Mouse (Mus musculus): ENCODE measurements around the gene Iqck. TPM values are rescaled to one million over a fixed set of nuclear protein-coding genes. Genes with fewer than 3 reads are reported as not detected.

The Iqck gene
- polyA plus RNA-seq, 1 experiment from 2014 or later: 2.3 TPM

- H3K4me3 ChIP-seq: no peak overlapping the region
- H3K4me1 ChIP-seq: peaks cover 13% of the 10 kb centered on the region
- H3K9me3 ChIP-seq: no peaks in the 10 kb centered on the region
- H3K27me3 ChIP-seq: no peaks in the 10 kb centered on the region
- 87% methylated on average over 3 of the region's 3 CpGs for WGBS
- H3K4me2 ChIP-seq (replicated peaks): no peak overlapping the region
- no peaks in the 10 kb centered on the region for H3K36me3 ChIP-seq
- no peak overlapping the region for H3K27ac ChIP-seq
- no peak overlapping the region for H3K9ac ChIP-seq
- no peak for ATAC-seq (ENCODE audit: low FRiP score, low read depth)
These were observed 70.0 kb downstream of the Iqck start for GRCm38 (mm10) chr7:118925547-118925946.

- no peaks in the 10 kb centered on the region for H3K9me3 ChIP-seq
- no peak for ATAC-seq (ENCODE audit: low FRiP score, low read depth)
- H3K27ac ChIP-seq: no peak overlapping the region
- 84% methylated on average over 6 of the region's 6 CpGs for WGBS
- H3K4me1 ChIP-seq: peaks cover 17% of the 10 kb centered on the region
- H3K4me2 ChIP-seq (replicated peaks): no peak overlapping the region
- no peaks in the 10 kb centered on the region for H3K27me3 ChIP-seq
- no peak overlapping the region for H3K4me3 ChIP-seq
- no peak overlapping the region for H3K9ac ChIP-seq
- H3K36me3 ChIP-seq: no peaks in the 10 kb centered on the region
These were observed 71.1 kb downstream of the Iqck start for GRCm38 (mm10) chr7:118926516-118927260.

DNA sequence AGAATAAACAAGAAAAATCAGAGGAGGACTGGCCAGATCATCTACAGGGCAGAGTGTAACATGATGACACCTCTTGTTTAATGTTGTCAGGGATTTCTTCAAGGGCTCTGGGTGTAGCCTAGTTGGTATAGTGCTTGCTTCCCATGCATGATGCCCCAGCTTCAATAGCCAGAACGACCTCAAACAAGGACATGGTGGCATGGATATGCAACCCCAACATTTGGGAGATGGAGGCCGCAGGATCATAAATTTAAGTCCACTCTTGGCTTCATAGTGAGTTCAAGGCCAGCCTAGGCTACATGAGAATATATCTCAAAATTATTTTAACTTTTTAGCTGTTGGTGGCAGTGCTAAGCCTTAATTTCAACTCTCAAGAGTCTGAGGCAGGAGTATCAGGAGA lies 71.7 kb downstream of the Iqck start:
- Histone ChIP-seq H3K4me2 (replicated peaks) (no peak overlapping the region), H3K27me3 (no peaks in the 10 kb centered on the region), H3K9ac (no peak overlapping the region), H3K9me3 (no peaks in the 10 kb centered on the region), H3K4me1 (peaks cover 17% of the 10 kb centered on the region), H3K4me3 (no peak overlapping the region), H3K36me3 (no peaks in the 10 kb centered on the region), H3K27ac (no peak overlapping the region)
- ATAC-seq (ENCODE audit: low FRiP score, low read depth): no peak
- 87% methylated on average over 2 of the region's 2 CpGs for WGBS

DNA sequence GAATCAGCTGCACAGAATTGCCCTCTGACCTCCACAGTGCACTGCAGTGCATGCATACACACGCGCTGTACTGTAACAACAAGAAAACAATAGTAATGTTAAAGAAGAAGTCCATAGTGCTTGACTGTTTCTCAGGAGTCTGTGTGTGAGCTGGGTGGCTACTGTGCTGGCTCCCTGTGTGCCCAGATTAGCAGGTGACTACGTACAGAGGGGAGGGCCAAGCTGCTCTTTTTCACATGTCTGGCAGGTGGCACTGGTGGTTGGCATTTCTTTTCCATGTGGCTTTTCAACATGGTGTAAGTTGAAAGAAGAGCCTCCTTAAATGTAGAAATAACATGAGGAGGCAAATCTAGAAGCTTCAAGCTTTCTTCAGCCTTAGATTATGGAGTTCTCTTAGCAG lies 72.8 kb downstream of the Iqck start:
- 91% methylated on average over 3 of the region's 3 CpGs for WGBS
- H3K36me3 ChIP-seq: no peaks in the 10 kb centered on the region
- H3K27me3 ChIP-seq: no peaks in the 10 kb centered on the region
- H3K9me3 ChIP-seq: no peaks in the 10 kb centered on the region
- no peak overlapping the region for H3K4me2 ChIP-seq (replicated peaks)
- peaks cover 17% of the 10 kb centered on the region for H3K4me1 ChIP-seq
- H3K4me3 ChIP-seq: no peak overlapping the region
- ATAC-seq (ENCODE audit: low FRiP score, low read depth): no peak
- H3K9ac ChIP-seq: no peak overlapping the region
- H3K27ac ChIP-seq: no peak overlapping the region

- ATAC-seq (ENCODE audit: low FRiP score, low read depth): no peak
- Histone ChIP-seq H3K4me2 (replicated peaks) (no peak overlapping the region), H3K4me1 (peaks cover 17% of the 10 kb centered on the region), H3K27me3 (no peaks in the 10 kb centered on the region), H3K36me3 (no peaks in the 10 kb centered on the region), H3K9ac (no peak overlapping the region), H3K27ac (no peak overlapping the region), H3K4me3 (no peak overlapping the region), H3K9me3 (no peaks in the 10 kb centered on the region)
- WGBS: 61% methylated on average over 8 of the region's 8 CpGs
These were observed 73.4 kb downstream of the Iqck start for GRCm38 (mm10) chr7:118928916-118929315.

- H3K27ac ChIP-seq: no peak overlapping the region
- WGBS: 24% methylated on average over 15 of the region's 16 CpGs
- no peak overlapping the region for H3K4me3 ChIP-seq
- H3K4me1 ChIP-seq: peaks cover 17% of the 10 kb centered on the region
- H3K9me3 ChIP-seq: no peaks in the 10 kb centered on the region
- H3K4me2 ChIP-seq (replicated peaks): no peak overlapping the region
- H3K9ac ChIP-seq: no peak overlapping the region
- H3K27me3 ChIP-seq: no peaks in the 10 kb centered on the region
- H3K36me3 ChIP-seq: no peaks in the 10 kb centered on the region
- peak; percentile 34; the same call in 1 of the 2 replicates for ATAC-seq (ENCODE audit: low FRiP score, low read depth)
These were observed 74.2 kb downstream of the Iqck start for GRCm38 (mm10) chr7:118929601-118930311.

- no peak for ATAC-seq (ENCODE audit: low FRiP score, low read depth)
- H3K36me3 ChIP-seq: no peaks in the 10 kb centered on the region
- H3K4me2 ChIP-seq (replicated peaks): no peak overlapping the region
- no peaks in the 10 kb centered on the region for H3K9me3 ChIP-seq
- H3K9ac ChIP-seq: no peak overlapping the region
- H3K27ac ChIP-seq: no peak overlapping the region
- peaks cover 17% of the 10 kb centered on the region for H3K4me1 ChIP-seq
- H3K27me3 ChIP-seq: no peaks in the 10 kb centered on the region
- WGBS: 77% methylated on average over 17 of the region's 17 CpGs
- H3K4me3 ChIP-seq: no peak overlapping the region
These were observed 76.2 kb downstream of the Iqck start for GRCm38 (mm10) chr7:118931502-118932395.

- 70% methylated on average over 2 of the region's 2 CpGs for whole genome bisulfite sequencing
- ATAC-seq (ENCODE audit: low FRiP score, low read depth): no peak
- no peak overlapping the region for H3K9ac ChIP-seq
These were observed 79.8 kb downstream of the Iqck start for GRCm38 (mm10) chr7:118935306-118935705.

DNA sequence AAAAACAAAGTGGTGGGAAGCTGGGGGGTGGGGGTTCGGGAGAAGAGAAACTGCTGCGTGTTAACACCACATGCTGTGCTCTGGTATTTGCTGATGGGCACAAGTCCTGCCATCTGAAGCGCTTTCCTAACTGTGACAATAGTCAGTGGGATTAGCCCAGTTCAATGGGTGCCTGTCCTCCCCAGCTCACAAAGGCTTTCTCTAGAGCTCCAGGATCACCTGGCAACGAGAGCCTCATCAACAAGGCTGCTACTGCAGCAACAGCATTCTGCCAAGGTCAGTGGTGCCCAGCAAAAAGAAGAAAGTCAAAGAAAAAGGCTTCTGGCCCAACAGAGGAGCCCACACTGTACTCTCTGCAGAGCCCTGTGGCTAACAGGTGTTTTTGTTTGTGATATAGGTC lies 81.3 kb downstream of the Iqck start:
- no peak overlapping the region for H3K9ac ChIP-seq
- 48% methylated on average over 4 of the region's 4 CpGs for WGBS
- ATAC-seq (ENCODE audit: low FRiP score, low read depth): no peak
- H3K4me3 ChIP-seq: no peak overlapping the region
- no peaks in the 10 kb centered on the region for H3K27me3 ChIP-seq
- no peaks in the 10 kb centered on the region for H3K9me3 ChIP-seq
- H3K27ac ChIP-seq: no peak overlapping the region
- no peaks in the 10 kb centered on the region for H3K4me1 ChIP-seq
- no peaks in the 10 kb centered on the region for H3K36me3 ChIP-seq
- H3K4me2 ChIP-seq (replicated peaks): no peak overlapping the region

More at GRCm38 (mm10) chr7:118935306-118935705, 79.8 kb downstream of the Iqck start:
- H3K4me3 ChIP-seq: no peak overlapping the region
- no peak overlapping the region for H3K27ac ChIP-seq
- H3K4me1 ChIP-seq: peaks cover 4% of the 10 kb centered on the region; the same call in 1 of the 2 replicates
- no peaks in the 10 kb centered on the region for H3K36me3 ChIP-seq
- H3K27me3 ChIP-seq: no peaks in the 10 kb centered on the region
- H3K4me2 ChIP-seq (replicated peaks): no peak overlapping the region
- no peaks in the 10 kb centered on the region for H3K9me3 ChIP-seq

GRCm38 (mm10) chr7:118937469-118938387 lies 82.2 kb downstream of the Iqck start:
- H3K9me3 ChIP-seq: no peaks in the 10 kb centered on the region
- no peak for ATAC-seq (ENCODE audit: low FRiP score, low read depth)
- 69% methylated on average over 11 of the region's 11 CpGs for WGBS
- no peak overlapping the region for H3K4me2 ChIP-seq (replicated peaks)
- H3K4me1 ChIP-seq: no peaks in the 10 kb centered on the region
- H3K9ac ChIP-seq: no peak overlapping the region
- H3K36me3 ChIP-seq: no peaks in the 10 kb centered on the region
- no peak overlapping the region for H3K4me3 ChIP-seq
- H3K27ac ChIP-seq: no peak overlapping the region
- no peaks in the 10 kb centered on the region for H3K27me3 ChIP-seq

DNA sequence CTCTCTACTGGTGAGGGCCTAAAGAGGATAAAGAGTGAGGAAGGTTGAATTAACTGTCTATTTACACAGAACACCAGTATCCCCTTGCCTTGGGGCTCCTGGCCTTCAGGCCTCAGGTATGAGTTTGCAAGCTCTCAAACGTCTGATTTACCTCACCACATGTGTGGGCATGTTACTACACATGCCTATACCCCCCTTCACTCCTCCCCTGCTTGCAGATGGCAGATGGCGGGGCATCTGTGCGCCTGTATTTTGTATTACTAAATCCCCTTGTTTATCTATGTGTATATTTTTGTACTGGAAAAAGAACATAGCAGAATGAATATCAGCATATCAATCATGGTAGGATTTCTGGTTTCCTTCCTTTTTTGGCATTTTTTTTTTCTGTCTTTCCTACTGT lies 86.7 kb downstream of the Iqck start:
- ATAC-seq (ENCODE audit: low FRiP score, low read depth): no peak
- WGBS: 67% methylated on average over 3 of the region's 3 CpGs
- no peaks in the 10 kb centered on the region for H3K27me3 ChIP-seq

More for the DNA sequence above, 86.7 kb downstream of the Iqck start:
- Histone ChIP-seq H3K36me3 (no peaks in the 10 kb centered on the region), H3K27ac (no peak overlapping the region), H3K4me1 (no peaks in the 10 kb centered on the region), H3K4me2 (replicated peaks) (no peak overlapping the region), H3K9me3 (no peaks in the 10 kb centered on the region), H3K4me3 (no peak overlapping the region), H3K9ac (no peak overlapping the region)
